Mouse (Mus musculus) T-helper 17 cell (primary cell): ENCODE measurements around the gene Alcam.

Source experiments
- in situ Hi-C, 2 experiments: fragments of 300-600 bp; cut with MboI, MseI; formaldehyde crosslinking; loops; 1 replicate in 1 of 2; 2 replicates in 1 of 2; pipeline ENCODE4 v1.15.1; 2025; ENCODE audit warnings: high pct_unique_total_duplicates in 2 of 2

Gene Alcam

DNA sequence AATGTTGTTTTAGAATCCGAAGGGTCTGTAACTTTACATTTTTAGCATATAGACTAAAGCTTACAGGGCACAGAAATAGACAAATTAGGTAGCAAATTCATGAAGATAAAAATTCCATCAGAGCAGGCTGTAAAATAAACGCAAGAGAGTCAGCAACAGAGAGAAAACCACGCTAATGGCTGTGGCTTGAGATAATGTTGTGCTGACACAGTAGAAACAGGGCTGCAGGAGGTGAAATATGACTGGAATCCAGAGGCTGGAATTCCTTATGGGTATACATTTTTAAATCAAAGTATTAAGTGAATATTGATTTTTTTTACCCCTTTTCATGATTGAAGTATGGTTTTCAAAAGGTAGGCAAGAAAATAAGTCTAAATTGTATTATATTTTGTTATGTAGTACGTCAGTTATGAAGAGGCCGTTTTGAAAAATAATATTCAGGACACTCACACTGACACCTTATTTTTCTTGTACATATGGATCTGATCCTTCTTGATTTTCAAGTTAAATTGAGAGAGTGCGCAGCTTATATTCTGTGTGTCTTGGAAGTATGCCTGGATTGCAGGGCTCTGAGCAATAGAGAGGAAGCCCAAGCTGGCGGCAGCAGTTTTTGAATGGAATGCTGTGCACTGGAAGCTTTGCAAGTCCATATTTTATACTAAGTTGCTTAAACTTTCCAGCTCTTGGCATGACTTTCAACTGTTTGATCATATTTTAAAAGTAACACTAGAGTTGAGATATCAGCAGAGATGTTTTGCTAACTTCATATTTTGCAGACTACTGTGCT lies 74.9 kb downstream of the Alcam start:
- in situ Hi-C loops, result no loop called here

- in situ Hi-C loops, result no loop called here
Measured at GRCm38 (mm10) chr16:52376827-52377226, 77.0 kb downstream of the Alcam start.

DNA sequence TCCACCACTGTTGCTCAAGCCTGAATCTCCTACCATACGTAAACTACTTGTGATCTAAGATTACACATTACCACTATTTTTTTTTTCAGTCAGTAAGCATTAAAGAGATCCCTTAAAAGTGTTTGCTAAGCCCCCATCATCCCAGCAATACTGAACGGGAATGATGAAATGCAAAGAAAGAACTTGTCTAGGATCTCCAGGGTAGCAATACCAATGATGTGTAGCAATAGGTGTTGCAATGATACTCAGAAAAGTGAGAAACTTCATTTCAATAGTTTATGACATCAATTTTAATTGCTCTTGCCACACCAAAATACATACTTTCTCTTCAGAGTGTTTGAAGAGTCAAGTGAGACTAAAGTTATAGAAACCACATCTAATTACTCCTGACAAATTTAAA lies 81.9 kb downstream of the Alcam start:
- in situ Hi-C loops, result no loop called here

DNA sequence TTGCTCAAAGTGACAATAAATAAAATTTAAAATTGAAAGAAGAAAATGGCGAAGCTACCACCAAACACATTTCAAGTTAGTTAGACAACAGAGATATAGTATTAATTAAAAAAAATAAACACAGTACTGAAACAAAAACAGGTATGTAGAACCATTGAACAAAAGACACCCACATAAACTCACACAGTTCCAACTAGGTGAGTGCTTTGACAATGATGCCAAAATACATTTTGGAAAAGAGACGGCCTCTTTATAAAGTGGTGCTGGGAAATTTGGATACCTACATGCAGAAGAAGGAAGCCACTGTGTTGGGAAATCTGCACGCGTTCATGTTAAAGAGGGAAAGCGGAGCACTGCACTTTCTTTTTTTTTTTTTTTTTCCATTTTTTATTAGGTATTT lies 85.4 kb downstream of the Alcam start:
- in situ Hi-C loops, result no loop called here

GRCm38 (mm10) chr16:52366915-52367314 lies 87.0 kb downstream of the Alcam start:
- in situ Hi-C loops, result no loop called here

DNA sequence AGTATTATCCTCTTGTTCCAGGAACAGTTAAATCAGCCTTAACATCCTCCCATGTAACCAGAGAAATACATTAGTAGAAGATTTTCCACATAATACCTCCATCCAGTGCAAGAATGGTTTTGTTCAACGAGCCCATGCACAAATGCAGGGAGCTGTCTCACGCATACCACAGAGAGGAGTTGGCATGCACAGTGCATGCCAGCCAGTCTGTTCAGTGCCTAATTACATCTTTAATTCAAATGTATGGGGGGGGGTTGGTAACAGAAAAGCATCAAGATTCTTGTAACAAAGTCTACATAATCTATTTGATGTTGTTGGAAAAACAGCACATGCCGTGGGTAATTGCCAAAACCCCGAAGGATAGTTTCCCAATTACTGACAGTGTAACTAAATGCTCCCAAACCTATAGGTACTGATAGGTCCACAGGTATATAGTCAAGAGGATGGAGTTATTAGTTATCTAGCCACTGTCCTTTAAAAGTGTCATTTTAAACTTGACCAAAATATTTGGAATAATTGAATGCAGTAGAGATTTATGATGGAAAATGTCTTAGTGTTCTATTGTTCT lies 89.8 kb downstream of the Alcam start:
- in situ Hi-C loops, result no loop called here

DNA sequence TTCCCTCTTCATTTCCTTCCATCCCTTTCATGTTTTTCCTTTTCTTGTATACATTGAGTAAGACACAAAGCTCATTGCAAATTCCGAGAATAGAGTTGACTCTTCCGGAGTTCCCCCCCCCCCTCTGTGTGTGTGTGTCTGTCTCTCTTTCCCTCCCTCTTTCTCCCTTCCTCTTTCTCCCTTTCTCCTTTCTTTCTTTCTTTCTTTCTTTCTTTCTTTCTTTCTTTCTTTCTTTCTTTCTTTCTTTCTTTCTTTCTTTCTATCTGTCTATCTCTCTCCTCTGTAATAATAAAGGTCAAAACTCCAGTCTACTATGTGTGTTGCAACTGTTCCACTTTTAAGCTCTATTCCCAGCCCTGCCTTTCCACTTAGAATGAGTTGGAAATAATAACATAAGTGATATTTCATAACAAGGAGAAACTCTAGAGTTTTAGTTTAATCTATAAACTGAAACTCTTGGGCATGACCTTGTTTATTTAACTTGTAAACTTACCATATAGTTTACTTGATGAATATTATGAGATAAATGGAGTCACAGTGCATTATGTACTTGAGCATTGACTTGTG lies 110.3 kb downstream of the Alcam start:
- in situ Hi-C loops, result no loop called here

DNA sequence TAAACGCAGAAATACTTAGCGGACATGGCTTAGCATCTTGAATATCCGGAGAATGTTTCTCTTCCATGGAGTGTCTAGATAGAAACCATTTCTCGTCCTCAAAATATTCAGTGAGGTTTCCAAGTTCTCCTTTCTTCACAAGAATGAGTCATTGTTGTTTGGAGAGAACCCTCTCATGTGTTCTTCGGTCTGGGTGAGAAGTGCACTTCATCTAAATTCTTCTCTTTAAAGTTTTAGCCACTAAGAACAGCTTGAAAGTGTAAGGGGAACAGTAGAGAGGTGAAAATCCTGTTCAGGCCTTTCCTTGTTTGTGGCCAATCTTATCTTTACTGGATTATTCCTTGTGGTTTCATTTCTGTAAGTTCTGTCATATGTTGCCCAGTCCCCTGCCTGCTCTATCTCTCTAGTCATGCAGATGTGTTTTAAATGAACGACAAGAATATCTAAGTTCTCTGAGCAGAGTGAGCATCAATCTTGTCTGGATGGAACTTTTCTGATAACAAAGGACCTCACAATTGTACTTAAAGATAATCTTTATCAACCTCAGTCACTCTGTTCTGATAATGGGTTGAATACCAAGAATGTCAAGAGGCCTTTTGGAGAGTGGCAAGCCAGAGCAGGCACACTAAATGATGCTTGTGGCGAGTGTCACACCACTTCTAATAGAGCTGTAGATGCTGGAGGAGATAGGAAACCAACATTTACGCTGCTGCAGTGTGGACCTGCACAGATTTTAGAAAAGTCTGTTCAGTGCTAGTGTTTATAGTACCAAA lies 111.0 kb downstream of the Alcam start:
- in situ Hi-C loops, result no loop called here

GRCm38 (mm10) chr16:52334084-52334483 lies 119.8 kb downstream of the Alcam start:
- in situ Hi-C loops, result no loop called here

DNA sequence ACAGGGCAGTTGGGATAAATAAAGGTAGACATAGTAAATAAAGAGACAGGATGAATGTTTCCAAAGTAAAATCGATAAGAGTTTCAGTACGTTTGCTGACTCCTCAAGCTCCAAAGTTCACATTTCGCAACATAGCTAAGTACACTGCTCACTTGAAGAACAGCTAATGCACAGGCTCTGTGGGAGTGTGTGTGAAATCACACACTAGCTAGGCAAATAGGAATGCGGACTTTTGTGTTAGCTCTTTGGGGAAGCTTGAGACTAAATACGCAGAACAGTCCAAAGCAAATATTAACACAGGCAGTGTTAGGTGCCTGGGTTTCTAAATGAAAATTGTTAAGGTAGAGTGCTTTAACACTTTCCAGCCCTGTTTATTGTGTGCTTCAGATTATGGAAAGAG lies 120.2 kb downstream of the Alcam start:
- in situ Hi-C loops, result no loop called here

- in situ Hi-C loops, result no loop called here
Measured at GRCm38 (mm10) chr16:52331341-52331830, 122.5 kb downstream of the Alcam start.

- in situ Hi-C loops, result loop anchor here in 1 of 2 experiments (5.0 kb wide), 1 partner anchor 123 kb away; the partner anchor contains the start of gene Alcam
Measured at GRCm38 (mm10) chr16:52329420-52329819, 124.5 kb downstream of the Alcam start.

- in situ Hi-C loops, result loop anchor here (10.0 kb wide), 2 partner anchors 776 to 946 kb away; no protein-coding TSS in a partner anchor
Measured at GRCm38 (mm10) chr16:52319229-52319628, 134.6 kb downstream of the Alcam start.

DNA sequence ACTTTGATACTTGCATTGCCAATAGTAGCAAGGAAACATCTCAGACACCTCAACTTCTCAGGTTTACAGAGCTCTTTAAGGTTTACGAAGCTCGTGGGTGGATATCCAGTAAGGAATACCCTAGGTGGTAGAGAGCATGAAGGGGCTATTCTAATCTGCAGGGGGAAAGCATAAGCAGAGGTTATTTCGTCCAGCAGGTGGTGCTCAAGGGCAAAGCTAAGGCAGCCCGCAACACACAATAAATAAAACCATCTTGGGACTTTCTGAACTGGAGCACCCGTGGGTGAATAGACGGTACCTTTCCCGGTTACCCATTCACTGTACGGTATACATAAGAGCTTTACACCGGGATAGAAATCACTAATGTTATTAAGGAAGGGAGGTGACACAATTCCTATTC lies 142.8 kb downstream of the Alcam start:
- in situ Hi-C loops, result loop anchor here (10.0 kb wide), 2 partner anchors 784 to 954 kb away; no protein-coding TSS in a partner anchor

- in situ Hi-C loops, result no loop called here
Measured at GRCm38 (mm10) chr16:52307016-52307415, 146.9 kb downstream of the Alcam start.

GRCm38 (mm10) chr16:52303532-52303902 lies 150.4 kb downstream of the Alcam start:
- in situ Hi-C loops, result no loop called here

GRCm38 (mm10) chr16:52302790-52303531 lies 150.9 kb downstream of the Alcam start:
- in situ Hi-C loops, result no loop called here

DNA sequence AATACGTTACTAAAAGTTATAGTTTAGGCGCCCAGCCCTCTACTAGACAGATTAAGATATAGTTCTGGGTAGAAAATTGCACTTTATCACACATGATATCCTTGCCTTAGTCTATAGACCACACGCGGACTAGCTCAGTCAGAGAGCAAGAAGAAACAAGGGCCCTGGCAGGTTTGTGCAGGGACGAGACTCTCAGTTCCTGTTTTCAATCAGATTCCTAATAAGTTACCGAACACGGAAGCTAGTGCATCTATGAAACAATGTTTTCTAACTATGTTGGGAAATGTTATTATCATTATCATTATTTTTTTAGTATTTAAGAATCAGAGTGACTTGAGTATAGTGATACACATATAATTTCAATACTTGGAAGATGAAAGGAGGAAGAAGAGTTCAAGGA lies 152.1 kb downstream of the Alcam start:
- in situ Hi-C loops, result no loop called here

GRCm38 (mm10) chr16:52296376-52296775 lies 157.5 kb downstream of the Alcam start:
- in situ Hi-C loops, result no loop called here

GRCm38 (mm10) chr16:52295535-52295934 lies 158.3 kb downstream of the Alcam start:
- in situ Hi-C loops, result no loop called here

DNA sequence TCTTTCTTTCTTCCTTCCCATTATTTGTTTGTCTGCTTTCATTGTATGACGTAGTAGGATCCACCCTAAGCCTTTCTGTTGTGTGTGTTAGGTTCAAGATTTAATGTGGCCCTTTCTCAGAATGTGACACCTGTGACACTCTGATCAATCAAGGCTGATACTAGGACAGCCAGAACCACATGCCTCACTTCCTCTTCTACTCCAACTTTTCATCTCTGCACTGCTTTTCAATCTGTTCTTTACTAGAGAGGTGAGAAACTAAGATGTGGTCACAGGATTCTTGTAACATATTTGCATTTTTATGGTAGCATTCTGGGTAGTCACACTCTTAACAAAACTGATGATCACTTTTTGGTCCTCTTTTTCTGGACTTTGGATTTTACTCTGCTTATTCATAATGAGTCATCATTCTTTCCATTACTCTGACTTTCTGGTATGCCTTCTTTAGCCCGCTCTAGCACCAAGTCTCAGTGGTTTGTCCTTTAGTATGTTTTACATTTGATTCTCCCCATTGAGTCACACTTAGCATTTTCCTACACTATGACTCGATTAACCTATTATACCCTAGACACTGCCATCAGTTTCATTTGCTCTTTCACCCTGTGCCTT lies 161.3 kb downstream of the Alcam start:
- in situ Hi-C loops, result loop anchor here in 1 of 2 experiments (5.0 kb wide), 1 partner anchor 160 kb away; the partner anchor contains the start of gene Alcam
